Mouse (Mus musculus): ENCODE results near the gene Rere. TPM values are rescaled to one million over a fixed set of nuclear protein-coding genes. Genes with fewer than 3 reads are reported as not detected.

Rere gene
- polyA plus RNA-seq, 1 experiment = 3.5 TPM

GRCm38 (mm10) chr4:150518826-150519225, 237.4 kb downstream of the Rere start:
- peaks cover 71% of the 10 kb centered on the region for H3K4me1 ChIP-seq (ENCODE audit: control insufficient read depth)
- no peaks in the 10 kb centered on the region for H3K27me3 ChIP-seq (ENCODE audit: control insufficient read depth)
- TF ChIP-seq GATA1 (IDR thresholded peaks at IDR 0.05; ENCODE audit: low read length) = no peak
- no peak for TF ChIP-seq TAL1 (IDR thresholded peaks at IDR 0.05; ENCODE audit: low read length)
- peak overlapping the region; percentile 50 for H3K4me3 ChIP-seq (replicated peaks)
- no peaks in the 10 kb centered on the region for H3K9me3 ChIP-seq (ENCODE audit: control insufficient read depth, low read length)
- peaks cover 5% of the 10 kb centered on the region for H3K36me3 ChIP-seq (ENCODE audit: control insufficient read depth)

GRCm38 (mm10) chr4:150520069-150520468, 238.6 kb downstream of the Rere start:
- H3K36me3 ChIP-seq (ENCODE audit: control insufficient read depth) = peaks cover 14% of the 10 kb centered on the region
- peaks cover 80% of the 10 kb centered on the region for H3K4me1 ChIP-seq (ENCODE audit: control insufficient read depth)
- H3K4me3 ChIP-seq (replicated peaks) = no peak overlapping the region
- TF ChIP-seq TAL1 (IDR thresholded peaks at IDR 0.05; ENCODE audit: low read length) (no peak), GATA1 (IDR thresholded peaks at IDR 0.05; ENCODE audit: low read length) (no peak)
- no peaks in the 10 kb centered on the region for H3K9me3 ChIP-seq (ENCODE audit: control insufficient read depth, low read length)
- H3K27me3 ChIP-seq (ENCODE audit: control insufficient read depth) = no peaks in the 10 kb centered on the region

GRCm38 (mm10) chr4:150522425-150522824, 241.0 kb downstream of the Rere start:
- H3K9me3 ChIP-seq (ENCODE audit: control insufficient read depth, low read length) = no peaks in the 10 kb centered on the region
- H3K4me1 ChIP-seq (ENCODE audit: control insufficient read depth) = peaks cover 65% of the 10 kb centered on the region
- H3K27me3 ChIP-seq (ENCODE audit: control insufficient read depth) = no peaks in the 10 kb centered on the region
- H3K36me3 ChIP-seq (ENCODE audit: control insufficient read depth) = peaks cover 17% of the 10 kb centered on the region
- no peak overlapping the region for H3K4me3 ChIP-seq (replicated peaks)
- no peak for TF ChIP-seq TAL1 (IDR thresholded peaks at IDR 0.05; ENCODE audit: low read length)
- no peak for TF ChIP-seq GATA1 (IDR thresholded peaks at IDR 0.05; ENCODE audit: low read length)

GRCm38 (mm10) chr4:150523351-150523750, 241.9 kb downstream of the Rere start:
- H3K4me3 ChIP-seq (replicated peaks) = no peak overlapping the region
- H3K4me1 ChIP-seq (ENCODE audit: control insufficient read depth) = peaks cover 55% of the 10 kb centered on the region
- no peaks in the 10 kb centered on the region for H3K9me3 ChIP-seq (ENCODE audit: control insufficient read depth, low read length)
- no peaks in the 10 kb centered on the region for H3K27me3 ChIP-seq (ENCODE audit: control insufficient read depth)
- TF ChIP-seq TAL1 (IDR thresholded peaks at IDR 0.05; ENCODE audit: low read length) (peak; percentile 21; the same call in 1 of the 3 replicates), GATA1 (IDR thresholded peaks at IDR 0.05; ENCODE audit: low read length) (no peak)
- H3K36me3 ChIP-seq (ENCODE audit: control insufficient read depth) = peaks cover 17% of the 10 kb centered on the region

- peaks cover 34% of the 10 kb centered on the region for H3K4me1 ChIP-seq (ENCODE audit: control insufficient read depth)
- no peak for TF ChIP-seq GATA1 (IDR thresholded peaks at IDR 0.05; ENCODE audit: low read length)
- TF ChIP-seq TAL1 (IDR thresholded peaks at IDR 0.05; ENCODE audit: low read length) = no peak
- peaks cover 17% of the 10 kb centered on the region for H3K36me3 ChIP-seq (ENCODE audit: control insufficient read depth)
- H3K4me3 ChIP-seq (replicated peaks) = no peak overlapping the region
- H3K9me3 ChIP-seq (ENCODE audit: control insufficient read depth, low read length) = no peaks in the 10 kb centered on the region
- no peaks in the 10 kb centered on the region for H3K27me3 ChIP-seq (ENCODE audit: control insufficient read depth)
These were observed 244.8 kb downstream of the Rere start for GRCm38 (mm10) chr4:150526269-150526668.

GRCm38 (mm10) chr4:150528426-150528825, 247.0 kb downstream of the Rere start:
- TF ChIP-seq TAL1 (IDR thresholded peaks at IDR 0.05; ENCODE audit: low read length) (no peak), GATA1 (IDR thresholded peaks at IDR 0.05; ENCODE audit: low read length) (no peak)
- H3K4me1 ChIP-seq (ENCODE audit: control insufficient read depth) = peaks cover 16% of the 10 kb centered on the region
- H3K27me3 ChIP-seq (ENCODE audit: control insufficient read depth) = no peaks in the 10 kb centered on the region
- no peak overlapping the region for H3K4me3 ChIP-seq (replicated peaks)
- H3K9me3 ChIP-seq (ENCODE audit: control insufficient read depth, low read length) = no peaks in the 10 kb centered on the region
- H3K36me3 ChIP-seq (ENCODE audit: control insufficient read depth) = peaks cover 14% of the 10 kb centered on the region

GRCm38 (mm10) chr4:150528846-150529245, 247.4 kb downstream of the Rere start:
- no peak for TF ChIP-seq TAL1 (IDR thresholded peaks at IDR 0.05; ENCODE audit: low read length)
- no peak for TF ChIP-seq GATA1 (IDR thresholded peaks at IDR 0.05; ENCODE audit: low read length)

GRCm38 (mm10) chr4:150531869-150532268, 250.4 kb downstream of the Rere start:
- Histone ChIP-seq H3K36me3 (ENCODE audit: control insufficient read depth) (peaks cover 15% of the 10 kb centered on the region), H3K4me1 (ENCODE audit: control insufficient read depth) (peaks cover 3% of the 10 kb centered on the region; the same call in 1 of the 2 replicates), H3K9me3 (ENCODE audit: control insufficient read depth, low read length) (no peaks in the 10 kb centered on the region), H3K27me3 (ENCODE audit: control insufficient read depth) (no peaks in the 10 kb centered on the region), H3K4me3 (replicated peaks) (no peak overlapping the region)
- TF ChIP-seq TAL1 (IDR thresholded peaks at IDR 0.05; ENCODE audit: low read length) (no peak), GATA1 (IDR thresholded peaks at IDR 0.05; ENCODE audit: low read length) (no peak)

More at GRCm38 (mm10) chr4:150528846-150529245, 247.4 kb downstream of the Rere start:
- H3K9me3 ChIP-seq (ENCODE audit: control insufficient read depth, low read length) = no peaks in the 10 kb centered on the region
- no peaks in the 10 kb centered on the region for H3K27me3 ChIP-seq (ENCODE audit: control insufficient read depth)
- peaks cover 11% of the 10 kb centered on the region for H3K4me1 ChIP-seq (ENCODE audit: control insufficient read depth)
- no peak overlapping the region for H3K4me3 ChIP-seq (replicated peaks)
- H3K36me3 ChIP-seq (ENCODE audit: control insufficient read depth) = peaks cover 11% of the 10 kb centered on the region

GRCm38 (mm10) chr4:150536821-150537510, 255.5 kb downstream of the Rere start:
- TF ChIP-seq TAL1 (IDR thresholded peaks at IDR 0.05; ENCODE audit: low read length) (no peak), GATA1 (IDR thresholded peaks at IDR 0.05; ENCODE audit: low read length) (no peak)
- H3K27me3 ChIP-seq (ENCODE audit: control insufficient read depth) = no peaks in the 10 kb centered on the region
- H3K4me1 ChIP-seq (ENCODE audit: control insufficient read depth) = peaks cover 2% of the 10 kb centered on the region; the same call in 1 of the 2 replicates
- H3K36me3 ChIP-seq (ENCODE audit: control insufficient read depth) = peaks cover 18% of the 10 kb centered on the region
- H3K4me3 ChIP-seq (replicated peaks) = no peak overlapping the region
- H3K9me3 ChIP-seq (ENCODE audit: control insufficient read depth, low read length) = no peaks in the 10 kb centered on the region

Data from erythroblast, embryonic 14.5 days (primary cell).